Comparison of ENCODE assay signal across 9 mouse cellular contexts in the genomic region with DNA sequence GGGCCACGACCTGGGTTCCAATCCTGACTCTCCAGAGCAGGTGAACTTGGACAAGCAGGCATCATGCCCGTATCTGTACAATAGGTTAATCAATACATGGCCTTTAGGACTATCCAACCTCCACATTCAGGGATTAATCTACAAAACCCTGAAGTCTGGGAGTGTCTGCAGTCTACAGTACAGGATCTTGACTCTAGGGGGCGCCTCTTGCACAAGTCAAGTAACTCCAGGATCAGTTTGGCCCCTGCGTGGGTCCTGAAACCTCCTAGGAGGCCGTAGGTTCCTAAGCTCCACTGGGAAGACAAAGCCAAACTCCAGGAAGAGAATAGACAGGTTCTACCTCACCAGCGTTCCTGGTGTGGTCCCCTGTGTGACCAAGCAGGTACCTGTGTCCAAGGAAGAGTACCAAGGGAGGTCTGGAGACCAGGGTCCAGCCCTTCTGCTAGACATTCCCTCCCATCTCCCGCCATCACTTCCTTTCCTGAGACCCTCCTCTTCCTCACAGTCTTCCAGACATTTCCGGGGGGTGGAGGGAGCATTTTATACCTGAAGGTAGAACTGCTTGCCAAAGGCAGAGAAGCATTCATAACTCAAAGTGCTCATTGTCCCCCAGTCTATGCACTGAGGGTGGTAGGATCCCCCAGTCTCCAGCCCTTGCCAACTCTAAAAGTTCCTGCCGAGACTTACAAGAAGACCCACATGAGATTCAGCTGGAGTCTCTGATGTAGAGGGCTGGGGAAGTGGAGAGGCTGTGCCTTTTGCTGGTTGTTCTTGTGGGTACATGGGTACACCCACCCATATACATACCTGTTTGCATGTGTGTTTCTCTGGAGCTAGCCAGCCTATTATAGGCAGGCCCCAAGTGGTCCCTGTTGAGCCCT. TPM values are rescaled to one million over a fixed set of nuclear protein-coding genes. Genes with fewer than 3 reads are reported as not detected.
DNase-seq lines count a peak whose midpoint lies in the region; ATAC-seq and TF ChIP-seq lines count a peak whose summit lies in the region.
"Had no signal": no experiment of that assay in that cellular context is flagged by ENCODE, and none has a peak within 500 bp of the region (broad histone marks: within the 10 kb centered on the region; RNA-seq: fewer than 3 reads in every experiment).

No protein-coding gene starts in this region.

- H3K27me3 ChIP-seq in heart, embryonic 13.5 days (replicated peaks), result no peaks in the 10 kb centered on the region
- H3K27me3 ChIP-seq in spleen, adult 2 months (ENCODE audit: control insufficient read depth, insufficient read depth, low read length), result no peaks in the 10 kb centered on the region
- no peaks in the 10 kb centered on the region; the same call in 1 of the 2 replicates for H3K27me3 ChIP-seq in midbrain, embryonic 15.5 days (replicated peaks)
- H3K27me3 ChIP-seq in forebrain, embryonic 12.5 days, result peaks cover 17% of the 10 kb centered on the region

- H3K36me3 ChIP-seq in heart, embryonic 13.5 days, result peaks cover 5% of the 10 kb centered on the region
- H3K36me3 ChIP-seq in spleen, adult 2 months (ENCODE audit: control insufficient read depth, insufficient read depth, low read length), result no peaks in the 10 kb centered on the region
- H3K36me3 ChIP-seq in midbrain, embryonic 15.5 days (replicated peaks), result no peaks in the 10 kb centered on the region
- no peaks in the 10 kb centered on the region for H3K36me3 ChIP-seq in forebrain, embryonic 12.5 days (replicated peaks)

- H3K4me3 ChIP-seq in heart, embryonic 13.5 days, result no peak overlapping the region
- no peak overlapping the region for H3K4me3 ChIP-seq in spleen, adult 2 months (ENCODE audit: extremely low read depth, insufficient read depth, insufficient read length)
- no peak overlapping the region for H3K4me3 ChIP-seq in midbrain, embryonic 15.5 days
- H3K4me3 ChIP-seq in forebrain, embryonic 12.5 days (replicated peaks), result no peak overlapping the region

- DNase-seq in heart, adult 9 months (ENCODE audit: low spot score in 2 of 2), result no peak
- no peak for DNase-seq in spleen, adult 2 months (ENCODE audit: low read depth in 1 of 2, low spot score in 2 of 2)
- DNase-seq in spleen, adult 12 weeks (ENCODE audit: low spot score), result no peak
- peak; percentile 77 for DNase-seq in cerebellum, adult 9-11 months
- DNase-seq in testis, postnatal 10 days (ENCODE audit: low spot score), result peak; percentile 68

- 0 out of 2 replicates have a peak overlapping the region, but pooled peaks have one; percentile 26 for H3K9ac ChIP-seq in heart, embryonic 13.5 days
- no peak overlapping the region for H3K9ac ChIP-seq in midbrain, embryonic 15.5 days
- no peak overlapping the region for H3K9ac ChIP-seq in forebrain, embryonic 12.5 days

- no peak overlapping the region for H3K4me2 ChIP-seq in heart, embryonic 13.5 days
- H3K4me2 ChIP-seq in midbrain, embryonic 15.5 days, result no peak overlapping the region
- no peak overlapping the region for H3K4me2 ChIP-seq in forebrain, embryonic 12.5 days

- WGBS in heart, embryonic 13.5 days, result 58% methylated on average over 9 of the region's 9 CpGs
- 62% methylated on average over 9 of the region's 9 CpGs for WGBS in spleen, adult 2 months
- 58% methylated on average over 9 of the region's 9 CpGs for WGBS in midbrain, embryonic 15.5 days
- WGBS in forebrain, embryonic 12.5 days, result 61% methylated on average over 9 of the region's 9 CpGs

- peaks cover 90% of the 10 kb centered on the region for H3K4me1 ChIP-seq in heart, embryonic 13.5 days
- no peaks in the 10 kb centered on the region for H3K4me1 ChIP-seq in spleen, adult 2 months (ENCODE audit: control insufficient read depth, insufficient read depth, insufficient read length)
- H3K4me1 ChIP-seq in midbrain, embryonic 15.5 days, result peaks cover 27% of the 10 kb centered on the region
- peaks cover 62% of the 10 kb centered on the region for H3K4me1 ChIP-seq in forebrain, embryonic 12.5 days

- no peak for ATAC-seq in heart, embryonic 13.5 days (ENCODE audit: extremely low read depth, insufficient number of reproducible peaks, low FRiP score, low TSS enrichment)
- no peak for ATAC-seq in midbrain, embryonic 15.5 days (replicated peaks)
- ATAC-seq in forebrain, embryonic 12.5 days (ENCODE audit: low FRiP score), result no peak

- H3K9me3 ChIP-seq in heart, embryonic 13.5 days, result no peaks in the 10 kb centered on the region
- no peaks in the 10 kb centered on the region for H3K9me3 ChIP-seq in midbrain, embryonic 15.5 days
- H3K9me3 ChIP-seq in forebrain, embryonic 12.5 days, result no peaks in the 10 kb centered on the region

- H3K27ac ChIP-seq in heart, embryonic 13.5 days (replicated peaks), result no peak overlapping the region
- no peak overlapping the region for H3K27ac ChIP-seq in spleen, adult 2 months (ENCODE audit: insufficient read depth, low read length)
- no peak overlapping the region for H3K27ac ChIP-seq in midbrain, embryonic 15.5 days
- no peak overlapping the region for H3K27ac ChIP-seq in forebrain, embryonic 12.5 days

- no peak for TF ChIP-seq POLR2A in spleen, adult 2 months (IDR thresholded peaks at IDR 0.05; ENCODE audit: low read depth, low read length)

- TF ChIP-seq CTCF in spleen, adult 2 months (IDR thresholded peaks at IDR 0.05; ENCODE audit: extremely low read depth, insufficient read depth, insufficient read length, insufficient replicate concordance), result peak; percentile 4; the same call in 1 of the 2 replicates

RNA-seq across cellular contexts. Expression of gene Usp2, which starts 7.8 kb away (rescaled TPM):
- polyA plus RNA-seq in heart, embryonic 13.5 days (2015; fragmentation: Nextera tagmentation; extraction: Ambion mirVana), result 48.5 and 66.0 TPM in 2 replicates
- 0.65 and 0.69 TPM in 2 replicates for polyA plus RNA-seq in spleen, adult 2 months (2012; rRNA removed)
- 5.9 and 9.6 TPM in 2 replicates for polyA plus RNA-seq in midbrain, embryonic 15.5 days (2015; fragmentation: Nextera tagmentation; extraction: Ambion mirVana)
- 10.2 and 14.6 TPM in 2 replicates for polyA plus RNA-seq in forebrain, embryonic 12.5 days (2016; fragmentation: Nextera tagmentation; extraction: Ambion mirVana)

RNA-seq across cellular contexts. Expression of gene Mfrp, which starts 26.9 kb away (rescaled TPM):
- not detected in 2 replicates for polyA plus RNA-seq in heart, embryonic 13.5 days (2015; fragmentation: Nextera tagmentation; extraction: Ambion mirVana)
- 0.02 and 0.06 TPM in 2 replicates for polyA plus RNA-seq in spleen, adult 2 months (2012; rRNA removed)
- polyA plus RNA-seq in midbrain, embryonic 15.5 days (2015; fragmentation: Nextera tagmentation; extraction: Ambion mirVana), result 0.08 and 0.13 TPM in 2 replicates
- 0.27 and 0.33 TPM in 2 replicates for polyA plus RNA-seq in forebrain, embryonic 12.5 days (2016; fragmentation: Nextera tagmentation; extraction: Ambion mirVana)

RNA-seq across cellular contexts. Expression of gene Thy1, which starts 31.5 kb away (rescaled TPM):
- polyA plus RNA-seq in heart, embryonic 13.5 days (2015; fragmentation: Nextera tagmentation; extraction: Ambion mirVana), result 0.47 and 0.98 TPM in 2 replicates
- polyA plus RNA-seq in spleen, adult 2 months (2012; rRNA removed), result 197 and 206 TPM in 2 replicates
- 1.0 and 1.6 TPM in 2 replicates for polyA plus RNA-seq in midbrain, embryonic 15.5 days (2015; fragmentation: Nextera tagmentation; extraction: Ambion mirVana)
- polyA plus RNA-seq in forebrain, embryonic 12.5 days (2016; fragmentation: Nextera tagmentation; extraction: Ambion mirVana), result not detected in 2 replicates
- polyA plus RNA-seq: neural tube, embryonic 11.5 days had no signal

RNA-seq across cellular contexts. Expression of gene C1qtnf5, which starts 32.4 kb away (rescaled TPM):
- 1.1 and 2.1 TPM in 2 replicates for polyA plus RNA-seq in heart, embryonic 13.5 days (2015; fragmentation: Nextera tagmentation; extraction: Ambion mirVana)
- 6.7 and 8.2 TPM in 2 replicates for polyA plus RNA-seq in spleen, adult 2 months (2012; rRNA removed)
- polyA plus RNA-seq in midbrain, embryonic 15.5 days (2015; fragmentation: Nextera tagmentation; extraction: Ambion mirVana), result 2.9 and 4.1 TPM in 2 replicates
- 0.58 and 0.73 TPM in 2 replicates for polyA plus RNA-seq in forebrain, embryonic 12.5 days (2016; fragmentation: Nextera tagmentation; extraction: Ambion mirVana)

RNA-seq across cellular contexts. Expression of gene Gm49380, which starts 38.7 kb away (rescaled TPM):
- not detected in 2 replicates for polyA plus RNA-seq in heart, embryonic 13.5 days (2015; fragmentation: Nextera tagmentation; extraction: Ambion mirVana)
- 0.05 TPM in 1 of 2 replicates, not detected in the other for polyA plus RNA-seq in spleen, adult 2 months (2012; rRNA removed)
- polyA plus RNA-seq in midbrain, embryonic 15.5 days (2015; fragmentation: Nextera tagmentation; extraction: Ambion mirVana), result 0.13 and 0.25 TPM in 2 replicates
- 0.14 and 0.36 TPM in 2 replicates for polyA plus RNA-seq in forebrain, embryonic 12.5 days (2016; fragmentation: Nextera tagmentation; extraction: Ambion mirVana)

Comparison
In these comparisons a context has a peak if more than half of its experiments do, and no peak if none do; other contexts are left out.
1. DNase-seq: peak in cerebellum, adult 9-11 months (single experiment) and testis, postnatal 10 days (single experiment); none in heart, adult 9 months (0 of 2), spleen, adult 2 months (0 of 2) and spleen, adult 12 weeks (single experiment).
2. RNA of gene Thy1, which starts 31.5 kb away (polyA plus RNA-seq): 197 to 206 TPM in spleen, adult 2 months; 1.0 to 1.6 TPM in midbrain, embryonic 15.5 days, 0.47 to 0.98 TPM in heart, embryonic 13.5 days and not detected in forebrain, embryonic 12.5 days; every median in the first group is over 10 times any median in the second.